ENCODE assay signal across 17 mouse cellular contexts in the genomic region with DNA sequence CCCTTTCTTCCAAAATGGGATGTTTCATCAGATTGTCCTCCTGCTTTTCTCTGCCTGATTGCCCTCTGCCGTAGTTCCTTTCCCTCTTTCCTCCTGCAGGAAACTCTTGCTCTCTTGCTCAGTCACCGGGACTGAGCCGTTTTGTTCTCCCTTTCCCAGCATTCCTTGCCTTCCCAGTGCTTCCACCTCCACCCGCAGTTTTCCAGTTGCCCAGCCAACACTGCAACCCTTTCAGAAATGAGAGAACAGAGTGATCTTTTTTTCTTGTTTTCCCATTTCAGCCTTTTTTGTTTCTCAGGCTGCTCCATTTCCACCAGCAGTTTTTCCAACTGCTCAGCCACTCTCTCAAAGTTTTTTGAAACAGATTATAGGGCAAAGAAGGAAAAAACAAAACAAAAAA.
"Had no signal": no experiment of that assay in that cellular context is flagged by ENCODE, and none has a peak within 500 bp of the region (broad histone marks: within the 10 kb centered on the region; RNA-seq: fewer than 3 reads in every experiment).

No protein-coding gene starts in this region.

- H3K27ac ChIP-seq: midbrain, embryonic 10.5 days; midbrain, embryonic 12.5 days; neural tube, embryonic 13.5 days; neural tube, embryonic 15.5 days; stomach, embryonic 15.5 days; stomach, postnatal 0 days had no signal

- H3K36me3 ChIP-seq: midbrain, embryonic 10.5 days; midbrain, embryonic 12.5 days; neural tube, embryonic 13.5 days; neural tube, embryonic 15.5 days; stomach, embryonic 15.5 days had no signal

- H3K9ac ChIP-seq: lung, embryonic 14.5 days; midbrain, embryonic 12.5 days; neural tube, embryonic 13.5 days; neural tube, embryonic 15.5 days; stomach, embryonic 15.5 days had no signal

- H3K4me3 ChIP-seq: midbrain, embryonic 10.5 days; midbrain, embryonic 12.5 days; myocyte; neural tube, embryonic 13.5 days; neural tube, embryonic 15.5 days; stomach, embryonic 15.5 days had no signal

- H3K4me2 ChIP-seq: lung, embryonic 14.5 days; midbrain, embryonic 12.5 days; neural tube, embryonic 13.5 days; neural tube, embryonic 15.5 days; stomach, embryonic 15.5 days had no signal

- ATAC-seq: midbrain, embryonic 16.5 days had no signal

- DNase-seq: lung, adult 18-20 months; lung, embryonic 14.5 days; lung, postnatal 10 days; lung, postnatal 4 days; midbrain, embryonic 14.5 days; right cerebral cortex, postnatal 14 days; thymus, adult 2 months; thymus, postnatal 25 days; thymus, postnatal 4 days had no signal

- H3K9me3 ChIP-seq: midbrain, embryonic 10.5 days; midbrain, embryonic 12.5 days; neural tube, embryonic 13.5 days; neural tube, embryonic 15.5 days; stomach, embryonic 15.5 days had no signal
